Mouse (Mus musculus) olfactory bulb, adult 2 months (tissue): Measurements from ENCODE around the gene Rassf8.

Experiments
- CTCF ChIP-seq: fragments of 200-500 bp; IDR thresholded peaks from 2 replicates; pipeline ENCODE4 v1.5.1; 2012; ENCODE audit warnings: low read depth, mild to moderate bottlenecking, low read length, moderate library complexity; ENCODE audit not compliant: insufficient read depth
- POLR2A ChIP-seq: fragments of 200-500 bp; IDR thresholded peaks from 2 replicates; pipeline ENCODE4 v1.6.1; 2012; ENCODE audit warnings: mild to moderate bottlenecking, low read depth, low read length, moderate library complexity; ENCODE audit not compliant: insufficient read depth

DNA sequence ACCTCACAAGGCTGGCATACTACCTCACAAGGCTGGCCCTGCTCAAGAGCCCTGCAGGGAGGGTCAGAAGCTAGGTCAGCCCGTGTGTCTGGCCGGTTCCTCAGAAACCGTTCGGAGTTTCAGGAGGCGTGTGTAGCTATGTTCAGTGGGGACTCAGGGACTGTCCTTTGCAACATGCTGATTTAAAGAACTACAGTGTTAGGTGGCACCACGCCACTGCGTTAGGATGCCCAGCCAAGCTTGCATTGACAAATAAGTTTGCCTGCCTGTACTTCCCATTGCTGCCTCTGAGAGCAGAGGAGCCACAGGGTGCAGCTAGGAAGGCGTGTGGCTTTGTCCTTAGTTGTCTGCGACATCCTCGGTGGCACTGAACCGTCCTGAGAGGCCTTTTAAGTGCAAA, 23.3 kb downstream of the Rassf8 start:
- TF ChIP-seq POLR2A (no peak), CTCF (no peak)
